Mouse (Mus musculus): ENCODE data around the gene Stx3. TPM values are rescaled to one million over a fixed set of nuclear protein-coding genes. Genes with fewer than 3 reads are reported as not detected.

Gene Stx3
- polyA plus RNA-seq, 1 experiment from 2014 or later = 4.3 TPM

Other genes with a start within 250 kb of the Stx3 start
- gene Ms4a6d, start 214.6 kb downstream of the Stx3 start, polyA plus RNA-seq (2015; fragmentation: Nextera tagmentation; extraction: Ambion mirVana) = 3.7 and 5.3 TPM in 2 replicates
- gene Ms4a2, start 195.7 kb downstream of the Stx3 start, polyA plus RNA-seq (2015; fragmentation: Nextera tagmentation; extraction: Ambion mirVana) = 0.05 TPM in 1 of 2 replicates, not detected in the other
- 0.14 TPM in 1 of 2 replicates, not detected in the other for gene Ms4a3, start 178.6 kb downstream of the Stx3 start, polyA plus RNA-seq (2015; fragmentation: Nextera tagmentation; extraction: Ambion mirVana)
- gene Oosp2, start 158.8 kb downstream of the Stx3 start, polyA plus RNA-seq (2015; fragmentation: Nextera tagmentation; extraction: Ambion mirVana) = not detected in 2 replicates
- gene Oosp1, start 128.3 kb downstream of the Stx3 start, polyA plus RNA-seq (2015; fragmentation: Nextera tagmentation; extraction: Ambion mirVana) = not detected in 2 replicates
- gene Oosp3, start 122.3 kb downstream of the Stx3 start, polyA plus RNA-seq (2015; fragmentation: Nextera tagmentation; extraction: Ambion mirVana) = not detected in 2 replicates
- not detected in 2 replicates for gene Gif, start 71.8 kb downstream of the Stx3 start, polyA plus RNA-seq (2015; fragmentation: Nextera tagmentation; extraction: Ambion mirVana)
- 59.4 and 66.6 TPM in 2 replicates for gene Mrpl16, start 49.0 kb downstream of the Stx3 start, polyA plus RNA-seq (2015; fragmentation: Nextera tagmentation; extraction: Ambion mirVana)
- gene Olfr1417, start 19.8 kb upstream of the Stx3 start, polyA plus RNA-seq (2015; fragmentation: Nextera tagmentation; extraction: Ambion mirVana) = not detected in 2 replicates
- not detected in 2 replicates for gene Olfr1418, start 41.7 kb upstream of the Stx3 start, polyA plus RNA-seq (2015; fragmentation: Nextera tagmentation; extraction: Ambion mirVana)
- not detected in 2 replicates for gene Olfr1419, start 55.7 kb upstream of the Stx3 start, polyA plus RNA-seq (2015; fragmentation: Nextera tagmentation; extraction: Ambion mirVana)
- gene Olfr1420, start 67.2 kb upstream of the Stx3 start, polyA plus RNA-seq (2015; fragmentation: Nextera tagmentation; extraction: Ambion mirVana) = 0.05 and 0.28 TPM in 2 replicates
- gene Patl1, start 93.0 kb upstream of the Stx3 start, polyA plus RNA-seq (2015; fragmentation: Nextera tagmentation; extraction: Ambion mirVana) = 17.2 and 17.3 TPM in 2 replicates
- gene Osbp, start 146.5 kb upstream of the Stx3 start, polyA plus RNA-seq (2015; fragmentation: Nextera tagmentation; extraction: Ambion mirVana) = 4.3 and 4.4 TPM in 2 replicates
- gene Olfr1423, start 221.9 kb upstream of the Stx3 start, polyA plus RNA-seq (2015; fragmentation: Nextera tagmentation; extraction: Ambion mirVana) = 0.03 TPM in 1 of 2 replicates, not detected in the other
- not detected in 2 replicates for gene Olfr1424, start 243.3 kb upstream of the Stx3 start, polyA plus RNA-seq (2015; fragmentation: Nextera tagmentation; extraction: Ambion mirVana)